Mouse (Mus musculus) midbrain, embryonic 14.5 days (tissue): ENCODE data around the gene Dab2. TPM values are rescaled to one million over a fixed set of nuclear protein-coding genes. Genes with fewer than 3 reads are reported as not detected.

Experiments used
- ATAC-seq: fragments of 200-750 bp; cut with Nextera tagmentation; 2 replicates; pipeline ENCODE4 v1.8.0; 2017; ENCODE audit warnings: moderate number of reproducible peaks, moderate library complexity; ENCODE audit not compliant: low FRiP score, low TSS enrichment
- DNase-seq: peaks from one replicate; pipeline ENCODE4 v3.0.0-alpha.2; 2015
- H3K27ac ChIP-seq: fragments of 300-500 bp; sonication (generic); replicated peaks from 2 replicates; pipeline ENCODE4 v1.5.1; 2014; ENCODE audit warnings: mild to moderate bottlenecking, low read depth, low read length, moderate library complexity
- H3K27me3 ChIP-seq: fragments of 300-500 bp; sonication (generic); 2 replicates; pipeline ENCODE4 v1.6.1; 2014; ENCODE audit warnings: low read length, control low read depth, mixed read lengths; ENCODE audit not compliant: control insufficient read depth, insufficient read depth
- H3K36me3 ChIP-seq: fragments of 300-500 bp; sonication (generic); 2 replicates; pipeline ENCODE4 v1.6.1; 2014; ENCODE audit warnings: low read length, control low read depth; ENCODE audit not compliant: control insufficient read depth, insufficient read depth
- H3K4me1 ChIP-seq: fragments of 300-500 bp; sonication (generic); 2 replicates; pipeline ENCODE4 v1.6.1; 2014; ENCODE audit warnings: mild to moderate bottlenecking, antibody characterized with exemption, low read length, control low read depth; ENCODE audit not compliant: control insufficient read depth, insufficient read depth
- H3K4me2 ChIP-seq: fragments of 300-500 bp; sonication (generic); 2 replicates; pipeline ENCODE4 v1.6.1; 2014; ENCODE audit warnings: mild to moderate bottlenecking, low read length, moderate library complexity
- H3K4me3 ChIP-seq: fragments of 300-500 bp; sonication (generic); replicated peaks from 2 replicates; pipeline ENCODE4 v1.5.1; 2014; ENCODE audit warnings: low read depth, low read length
- H3K9ac ChIP-seq: fragments of 300-500 bp; sonication (generic); replicated peaks from 2 replicates; pipeline ENCODE4 v1.6.1; 2014; ENCODE audit warnings: mild to moderate bottlenecking, low read length, moderate library complexity
- H3K9me3 ChIP-seq: fragments of 300-500 bp; sonication (generic); 2 replicates; pipeline ENCODE4 v1.6.1; 2016; ENCODE audit warnings: low read length, control low read depth, mixed read lengths; ENCODE audit not compliant: control insufficient read depth
- WGBS: fragments of 180-500 bp; shearing (Covaris S2); extraction: QIAGEN DNeasy Blood & Tissue Kit; methylation state at CpG from one replicate; pipeline ENCODE4 v1.1.7; 2014; 5-methylcytosine and 5-hydroxymethylcytosine counted together
- polyA plus RNA-seq: library from polyadenylated mRNA; unstranded; fragments of >200 nt; fragmentation: Nextera tagmentation; extraction: Ambion mirVana; gene quantifications from 2 replicates; pipeline ENCODE4 v1.2.1, GENCODE M21; 2014

Gene Dab2
- polyA plus RNA-seq, 1 experiment from 2014 or later, result 26.2 TPM

DNA sequence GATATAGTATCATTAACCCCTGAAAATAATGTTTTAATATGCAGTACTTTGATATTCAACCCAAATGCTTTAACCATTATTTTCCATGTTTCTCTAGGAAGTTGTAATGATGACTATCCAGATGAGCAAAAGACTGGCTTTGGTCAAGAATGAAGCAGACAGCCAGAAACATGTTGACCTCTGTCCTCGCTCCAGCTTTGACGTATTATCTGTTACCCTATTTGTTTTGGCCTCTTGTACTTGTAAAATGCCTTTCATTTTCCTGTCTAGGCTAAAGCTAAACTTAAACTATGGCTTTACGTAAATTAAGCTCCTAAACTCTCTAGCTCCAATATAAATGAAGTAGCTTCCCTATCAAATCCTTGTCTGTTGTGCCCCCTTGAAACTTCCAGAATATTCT, 139.1 kb downstream of the Dab2 start:
- 97% methylated on average over 3 of the region's 3 CpGs for WGBS
- Histone ChIP-seq H3K4me2 (no peak overlapping the region), H3K9ac (no peak overlapping the region), H3K4me3 (no peak overlapping the region), H3K27me3 (no peaks in the 10 kb centered on the region), H3K36me3 (no peaks in the 10 kb centered on the region), H3K27ac (no peak overlapping the region), H3K4me1 (no peaks in the 10 kb centered on the region), H3K9me3 (no peaks in the 10 kb centered on the region)
- DNase-seq, result no peak
- ATAC-seq, result no peak

DNA sequence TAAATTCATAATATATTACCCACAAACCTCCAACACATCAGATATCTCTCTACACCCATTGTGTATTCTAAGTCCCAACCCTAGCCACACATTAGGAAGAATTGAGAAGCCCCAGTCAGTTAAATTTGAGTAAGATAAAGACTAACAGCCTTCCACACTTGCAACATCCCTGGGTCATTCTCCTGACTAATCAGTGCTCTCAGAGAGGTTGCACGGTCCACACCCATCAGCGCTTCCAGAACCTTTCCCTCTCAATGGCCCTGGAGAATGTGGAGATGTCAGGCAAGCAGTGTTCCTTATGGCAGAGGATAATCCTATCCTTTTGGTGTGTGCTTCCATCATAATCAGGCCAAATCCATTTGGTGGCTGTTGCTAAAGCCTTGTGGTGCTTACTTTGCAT, 144.9 kb downstream of the Dab2 start:
- ATAC-seq (no peak), DNase-seq (no peak)
- Histone ChIP-seq H3K27me3 (no peaks in the 10 kb centered on the region), H3K4me1 (0 out of 2 replicates have a peak, but pooled peaks cover 5% of the 10 kb centered on the region), H3K4me3 (no peak overlapping the region), H3K9me3 (no peaks in the 10 kb centered on the region), H3K27ac (no peak overlapping the region), H3K4me2 (no peak overlapping the region), H3K9ac (no peak overlapping the region), H3K36me3 (no peaks in the 10 kb centered on the region)
- WGBS, result 95% methylated on average over 2 of the region's 2 CpGs

- no peak for ATAC-seq
Measured at GRCm38 (mm10) chr15:6445135-6445534, 145.5 kb downstream of the Dab2 start, which contains the start of gene C9. TSS of gene C9 (plus strand) at chr15:6445327.

DNA sequence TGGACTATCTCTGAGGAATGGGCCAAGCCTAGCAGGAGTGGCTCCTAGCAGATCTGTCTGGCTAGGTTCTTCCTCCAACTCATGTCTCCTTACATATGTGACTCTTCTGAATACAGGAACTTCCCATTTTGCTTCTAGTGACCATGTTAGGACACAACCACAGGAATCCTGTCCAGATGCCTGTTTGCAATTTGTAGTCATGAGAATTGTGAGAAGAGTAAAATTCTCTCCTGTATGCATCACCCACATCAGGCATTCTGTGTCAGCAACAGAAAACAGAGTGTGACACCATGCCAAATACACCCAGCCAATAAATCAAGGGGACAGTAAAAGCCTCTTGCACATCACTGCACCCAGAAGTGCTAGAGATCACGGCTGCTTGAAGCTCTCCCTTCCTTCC, 146.6 kb downstream of the Dab2 start:
- no peak overlapping the region for H3K4me3 ChIP-seq
- H3K27me3 ChIP-seq, result no peaks in the 10 kb centered on the region
- WGBS, result 72% methylated on average over 1 of the region's 1 CpGs
- H3K36me3 ChIP-seq, result no peaks in the 10 kb centered on the region
- H3K27ac ChIP-seq, result no peak overlapping the region
- no peak overlapping the region for H3K9ac ChIP-seq
- H3K4me1 ChIP-seq, result 0 out of 2 replicates have a peak, but pooled peaks cover 5% of the 10 kb centered on the region
- DNase-seq (no peak), ATAC-seq (no peak)
- no peak overlapping the region for H3K4me2 ChIP-seq
- H3K9me3 ChIP-seq, result no peaks in the 10 kb centered on the region

More at GRCm38 (mm10) chr15:6445135-6445534, 145.5 kb downstream of the Dab2 start, which contains the start of gene C9:
- Histone ChIP-seq H3K9ac (no peak within 1 kb of the TSS), H3K36me3 (no peaks in the 10 kb centered on the region), H3K27ac (no peak within 1 kb of the TSS), H3K27me3 (no peaks in the 10 kb centered on the region), H3K9me3 (no peaks in the 10 kb centered on the region), H3K4me1 (0 out of 2 replicates have a peak, but pooled peaks cover 5% of the 10 kb centered on the region), H3K4me3 (no peak within 1 kb of the TSS), H3K4me2 (no peak within 1 kb of the TSS)
- 74% methylated on average over 2 of the region's 2 CpGs for WGBS
- DNase-seq, result no peak

GRCm38 (mm10) chr15:6448892-6449291, 149.3 kb downstream of the Dab2 start:
- 35% methylated on average over 9 of the region's 9 CpGs for WGBS
- no peak overlapping the region for H3K4me3 ChIP-seq
- DNase-seq, result peak; percentile 57

GRCm38 (mm10) chr15:6454461-6454860, 154.9 kb downstream of the Dab2 start:
- Histone ChIP-seq H3K4me3 (no peak overlapping the region), H3K4me1 (no peaks in the 10 kb centered on the region), H3K36me3 (no peaks in the 10 kb centered on the region), H3K4me2 (no peak overlapping the region), H3K27ac (no peak overlapping the region), H3K27me3 (no peaks in the 10 kb centered on the region), H3K9me3 (no peaks in the 10 kb centered on the region), H3K9ac (no peak overlapping the region)
- ATAC-seq (no peak), DNase-seq (no peak)
- WGBS, result 81% methylated on average over 2 of the region's 2 CpGs

More at GRCm38 (mm10) chr15:6448892-6449291, 149.3 kb downstream of the Dab2 start:
- ATAC-seq, result peak; percentile 27; the same call in 1 of the 2 replicates
- Histone ChIP-seq H3K27me3 (no peaks in the 10 kb centered on the region), H3K4me2 (no peak overlapping the region; the same call in 1 of the 2 replicates), H3K36me3 (no peaks in the 10 kb centered on the region), H3K9ac (no peak overlapping the region), H3K9me3 (no peaks in the 10 kb centered on the region), H3K27ac (no peak overlapping the region), H3K4me1 (0 out of 2 replicates have a peak, but pooled peaks cover 5% of the 10 kb centered on the region)

- no peak overlapping the region for H3K27ac ChIP-seq
- DNase-seq (no peak), ATAC-seq (no peak)
- H3K27me3 ChIP-seq, result no peaks in the 10 kb centered on the region
- H3K9ac ChIP-seq, result no peak overlapping the region
- no peak overlapping the region for H3K4me2 ChIP-seq
- H3K4me1 ChIP-seq, result no peaks in the 10 kb centered on the region
- H3K9me3 ChIP-seq, result no peaks in the 10 kb centered on the region
- WGBS, result 67% methylated on average over 8 of the region's 8 CpGs
- H3K4me3 ChIP-seq, result no peak overlapping the region
- no peaks in the 10 kb centered on the region for H3K36me3 ChIP-seq
Measured at GRCm38 (mm10) chr15:6461381-6461780, 161.8 kb downstream of the Dab2 start.

GRCm38 (mm10) chr15:6463361-6463923, 163.9 kb downstream of the Dab2 start:
- Histone ChIP-seq H3K9ac (no peak overlapping the region), H3K4me2 (no peak overlapping the region), H3K9me3 (no peaks in the 10 kb centered on the region), H3K27me3 (no peaks in the 10 kb centered on the region), H3K36me3 (no peaks in the 10 kb centered on the region), H3K27ac (no peak overlapping the region), H3K4me3 (no peak overlapping the region), H3K4me1 (no peaks in the 10 kb centered on the region)
- WGBS, result 88% methylated on average over 3 of the region's 3 CpGs
- no peak for DNase-seq
- no peak for ATAC-seq

DNA sequence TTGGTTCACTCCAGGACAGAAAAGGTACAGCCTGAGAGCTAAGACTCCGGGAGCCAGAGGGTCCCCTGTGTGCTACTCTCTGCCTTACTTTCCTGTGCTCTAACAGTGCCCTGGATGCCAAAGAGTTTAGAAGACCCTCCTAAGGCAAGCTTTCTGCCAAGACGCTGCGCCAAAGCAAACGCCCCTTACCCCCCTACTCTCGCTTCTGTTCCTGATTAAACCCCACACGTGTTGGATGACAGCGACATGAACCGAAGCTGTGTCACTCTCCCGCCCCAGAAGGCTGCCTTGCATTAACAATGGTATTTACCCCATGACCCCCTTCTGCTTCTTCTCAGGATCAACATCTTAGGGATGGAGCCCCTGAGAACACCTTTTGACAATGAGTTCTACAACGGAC, 167.4 kb downstream of the Dab2 start:
- H3K27me3 ChIP-seq, result no peaks in the 10 kb centered on the region
- WGBS, result 87% methylated on average over 10 of the region's 10 CpGs
- no peaks in the 10 kb centered on the region for H3K36me3 ChIP-seq
- H3K9ac ChIP-seq, result no peak overlapping the region
- H3K27ac ChIP-seq, result no peak overlapping the region
- no peak overlapping the region for H3K4me3 ChIP-seq
- DNase-seq (no peak), ATAC-seq (no peak)
- no peak overlapping the region for H3K4me2 ChIP-seq
- H3K9me3 ChIP-seq, result no peaks in the 10 kb centered on the region
- H3K4me1 ChIP-seq, result no peaks in the 10 kb centered on the region
